Mouse (Mus musculus) adrenal gland, postnatal 4 days (tissue): ENCODE data around the gene Tmem213. TPM values are rescaled to one million over a fixed set of nuclear protein-coding genes. Genes with fewer than 3 reads are reported as not detected.

Source experiments
- DNase-seq, 2 experiments: peaks; one replicate each; pipeline ENCODE4 v3.0.0; 2021 to 2022; ENCODE audit warnings: low spot score in 2 of 2, mixed read lengths in 2 of 2
- total RNA-seq, 2 experiments: library from RNA; stranded (reverse); gene quantifications; 2 replicates each; pipeline ENCODE4 v1.2.3; 2021

Tmem213 gene
- total RNA-seq, 2 experiments from 2014 or later: 13.9 TPM; not detected in 1

DNA sequence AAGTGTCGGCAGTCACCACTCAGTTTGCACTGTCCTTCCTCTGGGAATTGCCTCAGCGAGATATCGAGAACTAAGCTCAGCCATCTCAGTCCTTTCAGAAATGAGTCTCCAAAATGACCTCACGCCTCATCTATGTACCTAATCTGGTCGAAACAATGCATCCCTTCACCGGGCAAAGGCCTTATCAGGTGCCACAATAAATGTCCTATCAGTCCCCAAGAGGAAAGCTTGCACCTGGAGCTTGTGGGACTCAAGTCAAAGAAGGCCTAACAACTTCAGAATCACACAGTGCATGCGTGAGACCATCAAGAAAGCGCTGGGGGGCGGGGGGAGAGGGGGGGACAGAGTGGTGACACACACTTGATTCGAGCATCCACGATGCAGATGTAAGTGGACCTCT, 43.2 kb downstream of the Tmem213 start:
- no peak for DNase-seq

GRCm38 (mm10) chr6:38156204-38156603, 47.1 kb downstream of the Tmem213 start:
- DNase-seq: no peak

GRCm38 (mm10) chr6:38157925-38158324, 48.9 kb downstream of the Tmem213 start:
- DNase-seq: no peak

DNA sequence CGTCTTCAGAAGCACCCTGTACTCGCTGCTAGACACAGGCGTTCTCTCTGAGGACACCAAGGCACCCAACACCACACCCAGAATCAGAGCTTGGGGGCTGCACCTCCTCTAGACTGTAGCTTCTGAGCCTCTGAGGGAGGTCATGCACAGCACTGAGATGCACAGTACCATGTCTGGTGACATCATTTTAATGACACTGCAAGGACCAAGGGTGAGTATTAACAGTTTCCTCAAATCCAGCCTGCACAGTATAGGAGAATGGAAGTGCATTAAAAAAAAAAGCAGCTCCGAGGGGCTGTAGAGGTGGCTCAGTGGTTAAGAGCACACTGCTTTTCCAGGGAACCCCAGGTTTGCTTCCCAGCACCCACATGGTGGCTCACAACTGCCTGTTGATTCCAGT, 50.5 kb downstream of the Tmem213 start:
- DNase-seq: no peak

GRCm38 (mm10) chr6:38160102-38160501, 51.0 kb downstream of the Tmem213 start:
- peak; percentile 45 to 58 for DNase-seq

GRCm38 (mm10) chr6:38160556-38160955, 51.5 kb downstream of the Tmem213 start:
- no peak for DNase-seq

GRCm38 (mm10) chr6:38162825-38163504, 53.9 kb downstream of the Tmem213 start:
- no peak for DNase-seq

DNA sequence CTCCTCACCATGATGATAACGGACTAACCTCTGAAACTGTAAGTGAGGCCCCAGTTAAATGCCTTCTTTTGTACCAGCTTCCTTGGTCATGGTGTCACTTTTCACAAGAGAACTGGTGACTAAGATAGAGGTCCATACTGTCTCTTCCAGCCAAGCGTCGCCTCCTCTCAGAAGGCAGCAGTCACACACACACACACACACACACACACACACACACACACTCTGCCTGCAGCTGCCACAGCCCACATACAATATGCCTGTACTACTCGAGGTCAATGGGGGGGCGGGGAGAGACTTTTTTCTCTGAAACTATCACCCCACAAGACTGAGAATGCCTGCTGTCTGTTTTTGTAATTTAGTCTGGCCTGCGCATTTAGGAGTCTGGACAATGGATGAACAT, 55.6 kb downstream of the Tmem213 start:
- DNase-seq: no peak

DNA sequence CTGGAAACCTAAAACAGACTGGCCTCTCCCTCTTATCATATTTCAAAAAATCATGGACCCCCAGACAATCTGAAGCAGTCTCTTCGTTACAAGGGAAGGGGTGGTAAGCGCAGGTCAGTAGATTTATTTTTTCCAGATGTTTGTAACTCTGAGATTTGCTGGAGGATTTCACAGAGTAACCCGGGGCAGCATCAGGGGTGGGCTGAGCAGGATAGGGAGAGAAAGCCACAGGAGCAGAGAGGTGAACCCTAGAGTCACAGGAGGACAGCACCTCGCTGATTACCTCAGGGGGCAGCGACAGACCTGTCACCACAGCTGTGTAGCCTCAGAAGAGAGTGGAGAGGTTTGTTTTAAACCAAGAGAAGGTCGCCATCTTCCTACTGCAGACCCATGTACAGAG, 56.3 kb downstream of the Tmem213 start:
- no peak for DNase-seq

Other genes starting within 250 kb of the Tmem213 start
- 10 to 100 TPM; 64.1 to 74.7 TPM for gene Trim24, start 238.4 kb upstream of the Tmem213 start, total RNA-seq
- 1 to 10 TPM; 3.3 to 4.6 TPM for gene Svopl, start 62.3 kb upstream of the Tmem213 start, total RNA-seq
- gene Atp6v0a4, start 15.3 kb downstream of the Tmem213 start, total RNA-seq: 10 to 100 TPM in 1 of 2 experiments, 1 to 10 TPM in 1; 3.8 to 12.0 TPM
- gene D630045J12Rik, start 144.8 kb downstream of the Tmem213 start, total RNA-seq: 10 to 100 TPM in 1 of 2 experiments, 1 to 10 TPM in 1; 9.1 to 12.2 TPM
- 10 to 100 TPM; 12.5 to 12.9 TPM for gene Zc3hav1l, start 190.0 kb downstream of the Tmem213 start, total RNA-seq
- 10 to 100 TPM; 54.2 to 55.8 TPM for gene Zc3hav1, start 245.3 kb downstream of the Tmem213 start, total RNA-seq